Mouse (Mus musculus): ENCODE measurements around the gene Siglecg. TPM values are rescaled to one million over a fixed set of nuclear protein-coding genes. Genes with fewer than 3 reads are reported as not detected.
A peak's percentile ranks its signal among the peaks of the same experiment; 100 is the strongest.

The Siglecg gene
- polyA plus RNA-seq, 1 experiment from 2014 or later, result 0.76 TPM

GRCm38 (mm10) chr7:43443126-43443916 is 35.3 kb downstream of the Siglecg start:
- Histone ChIP-seq H3K27ac (replicated peaks) (peak overlapping the region; percentile 91), H3K4me1 (replicated peaks) (peaks cover 55% of the 10 kb centered on the region)
- WGBS (ENCODE audit: insufficient replicate concordance), result under 1% methylated on average over 36 of the region's 36 CpGs

GRCm38 (mm10) chr7:43443917-43444293 is 35.9 kb downstream of the Siglecg start, which contains the start of the genes Etfb and Gm45233:
TSS of gene Etfb (plus strand) at chr7:43444083.
TSS of gene Gm45233 (plus strand) at chr7:43444128.
- H3K27me3 ChIP-seq, result no peaks in the 10 kb centered on the region

More at GRCm38 (mm10) chr7:43443126-43443916, 35.3 kb downstream of the Siglecg start:
- no peaks in the 10 kb centered on the region for H3K36me3 ChIP-seq (replicated peaks)
- peak; percentile 85 for ATAC-seq (ENCODE audit: insufficient read depth)
- peak overlapping the region; percentile 61 for H3K9ac ChIP-seq
- peak overlapping the region; percentile 75 for H3K4me3 ChIP-seq (replicated peaks)
- no peaks in the 10 kb centered on the region for H3K9me3 ChIP-seq (replicated peaks)
- peak overlapping the region; percentile 99 for H3K4me2 ChIP-seq
- H3K27me3 ChIP-seq, result no peaks in the 10 kb centered on the region

GRCm38 (mm10) chr7:43447801-43448200 is 39.8 kb downstream of the Siglecg start:
- Histone ChIP-seq H3K9me3 (replicated peaks) (no peaks in the 10 kb centered on the region), H3K4me2 (no peak overlapping the region), H3K4me3 (replicated peaks) (no peak overlapping the region), H3K9ac (no peak overlapping the region), H3K27ac (replicated peaks) (no peak overlapping the region), H3K4me1 (replicated peaks) (peaks cover 38% of the 10 kb centered on the region), H3K27me3 (no peaks in the 10 kb centered on the region), H3K36me3 (replicated peaks) (peaks cover 13% of the 10 kb centered on the region)
- WGBS (ENCODE audit: insufficient replicate concordance), result 57% methylated on average over 4 of the region's 4 CpGs
- ATAC-seq (ENCODE audit: insufficient read depth), result no peak

More at GRCm38 (mm10) chr7:43443917-43444293, 35.9 kb downstream of the Siglecg start, which contains the start of the genes Etfb and Gm45233:
- H3K36me3 ChIP-seq (replicated peaks), result no peaks in the 10 kb centered on the region
- peak within 1 kb of the TSS; percentile 75 for H3K4me3 ChIP-seq (replicated peaks)
- H3K4me1 ChIP-seq (replicated peaks), result peaks cover 55% of the 10 kb centered on the region
- peak within 1 kb of the TSS; percentile 91 for H3K27ac ChIP-seq (replicated peaks)
- H3K4me2 ChIP-seq, result peak within 1 kb of the TSS; percentile 99
- peak; percentile 93 for ATAC-seq (ENCODE audit: insufficient read depth)
- WGBS (ENCODE audit: insufficient replicate concordance), result under 1% methylated on average over 27 of the region's 27 CpGs
- peak within 1 kb of the TSS; percentile 61 for H3K9ac ChIP-seq
- H3K9me3 ChIP-seq (replicated peaks), result no peaks in the 10 kb centered on the region

GRCm38 (mm10) chr7:43448246-43448645 is 40.2 kb downstream of the Siglecg start:
- Histone ChIP-seq H3K9me3 (replicated peaks) (no peaks in the 10 kb centered on the region), H3K4me2 (no peak overlapping the region), H3K4me3 (replicated peaks) (no peak overlapping the region), H3K27me3 (no peaks in the 10 kb centered on the region), H3K9ac (no peak overlapping the region), H3K27ac (replicated peaks) (no peak overlapping the region), H3K36me3 (replicated peaks) (peaks cover 17% of the 10 kb centered on the region), H3K4me1 (replicated peaks) (peaks cover 34% of the 10 kb centered on the region)
- 61% methylated on average over 3 of the region's 3 CpGs for WGBS (ENCODE audit: insufficient replicate concordance)
- ATAC-seq (ENCODE audit: insufficient read depth), result no peak

- Histone ChIP-seq H3K27me3 (no peaks in the 10 kb centered on the region), H3K27ac (replicated peaks) (no peak overlapping the region), H3K9ac (no peak overlapping the region), H3K4me3 (replicated peaks) (no peak overlapping the region), H3K36me3 (replicated peaks) (peaks cover 33% of the 10 kb centered on the region), H3K4me2 (no peak overlapping the region), H3K4me1 (replicated peaks) (peaks cover 30% of the 10 kb centered on the region), H3K9me3 (replicated peaks) (no peaks in the 10 kb centered on the region)
- ATAC-seq (ENCODE audit: insufficient read depth), result no peak
- 84% methylated on average over 2 of the region's 2 CpGs for WGBS (ENCODE audit: insufficient replicate concordance)
Measured at GRCm38 (mm10) chr7:43449811-43450210, 41.8 kb downstream of the Siglecg start.

GRCm38 (mm10) chr7:43451726-43452125 is 43.7 kb downstream of the Siglecg start:
- ATAC-seq (ENCODE audit: insufficient read depth), result no peak
- 88% methylated on average over 11 of the region's 11 CpGs for WGBS (ENCODE audit: insufficient replicate concordance)
- no peaks in the 10 kb centered on the region for H3K9me3 ChIP-seq (replicated peaks)
- peaks cover 14% of the 10 kb centered on the region for H3K4me1 ChIP-seq (replicated peaks)
- no peak overlapping the region for H3K9ac ChIP-seq
- no peaks in the 10 kb centered on the region for H3K27me3 ChIP-seq
- peaks cover 46% of the 10 kb centered on the region for H3K36me3 ChIP-seq (replicated peaks)
- H3K27ac ChIP-seq (replicated peaks), result no peak overlapping the region
- no peak overlapping the region for H3K4me2 ChIP-seq
- no peak overlapping the region for H3K4me3 ChIP-seq (replicated peaks)

GRCm38 (mm10) chr7:43452609-43453008 is 44.6 kb downstream of the Siglecg start:
- H3K27ac ChIP-seq (replicated peaks), result no peak overlapping the region
- H3K36me3 ChIP-seq (replicated peaks), result peaks cover 53% of the 10 kb centered on the region
- 27% methylated on average over 4 of the region's 4 CpGs for WGBS (ENCODE audit: insufficient replicate concordance)
- no peaks in the 10 kb centered on the region for H3K9me3 ChIP-seq (replicated peaks)
- no peak overlapping the region for H3K4me2 ChIP-seq
- no peak for ATAC-seq (ENCODE audit: insufficient read depth)
- no peak overlapping the region for H3K4me3 ChIP-seq (replicated peaks)
- H3K27me3 ChIP-seq, result no peaks in the 10 kb centered on the region
- H3K9ac ChIP-seq, result no peak overlapping the region
- peaks cover 6% of the 10 kb centered on the region for H3K4me1 ChIP-seq (replicated peaks)

- H3K4me3 ChIP-seq (replicated peaks), result no peak overlapping the region
- H3K36me3 ChIP-seq (replicated peaks), result peaks cover 57% of the 10 kb centered on the region
- no peak overlapping the region for H3K9ac ChIP-seq
- no peaks in the 10 kb centered on the region for H3K9me3 ChIP-seq (replicated peaks)
- no peak for ATAC-seq (ENCODE audit: insufficient read depth)
- H3K27ac ChIP-seq (replicated peaks), result no peak overlapping the region
- no peaks in the 10 kb centered on the region for H3K27me3 ChIP-seq
- peaks cover 4% of the 10 kb centered on the region for H3K4me1 ChIP-seq (replicated peaks)
- no peak overlapping the region for H3K4me2 ChIP-seq
- WGBS (ENCODE audit: insufficient replicate concordance), result 72% methylated on average over 14 of the region's 14 CpGs
Measured at GRCm38 (mm10) chr7:43453599-43454355, 45.8 kb downstream of the Siglecg start.

GRCm38 (mm10) chr7:43454371-43454770 is 46.4 kb downstream of the Siglecg start:
- Histone ChIP-seq H3K27ac (replicated peaks) (no peak overlapping the region), H3K4me1 (replicated peaks) (0 out of 2 replicates have a peak, but pooled peaks cover 4% of the 10 kb centered on the region), H3K27me3 (no peaks in the 10 kb centered on the region), H3K4me3 (replicated peaks) (no peak overlapping the region), H3K4me2 (no peak overlapping the region), H3K9ac (no peak overlapping the region), H3K36me3 (replicated peaks) (peaks cover 57% of the 10 kb centered on the region), H3K9me3 (replicated peaks) (no peaks in the 10 kb centered on the region)
- WGBS (ENCODE audit: insufficient replicate concordance), result 69% methylated on average over 6 of the region's 6 CpGs
- ATAC-seq (ENCODE audit: insufficient read depth), result no peak

- H3K36me3 ChIP-seq (replicated peaks), result peaks cover 2% of the 10 kb centered on the region; the same call in 1 of the 2 replicates
- no peak for ATAC-seq (ENCODE audit: insufficient read depth)
- no peak within 1 kb of the TSS for H3K4me3 ChIP-seq (replicated peaks)
- H3K9me3 ChIP-seq (replicated peaks), result no peaks in the 10 kb centered on the region
- WGBS (ENCODE audit: insufficient replicate concordance), result 41% methylated on average over 4 of the region's 4 CpGs
- peaks cover 24% of the 10 kb centered on the region for H3K4me1 ChIP-seq (replicated peaks)
- H3K27me3 ChIP-seq, result peaks cover 15% of the 10 kb centered on the region
- H3K4me2 ChIP-seq, result no peak within 1 kb of the TSS
- H3K9ac ChIP-seq, result no peak within 1 kb of the TSS
- no peak within 1 kb of the TSS for H3K27ac ChIP-seq (replicated peaks)
Measured at GRCm38 (mm10) chr7:43462851-43463250, 54.8 kb downstream of the Siglecg start, which contains the start of gene Vsig10l. TSS of gene Vsig10l (plus strand) at chr7:43463151.

- no peak overlapping the region for H3K9ac ChIP-seq
- 58% methylated on average over 7 of the region's 7 CpGs for WGBS (ENCODE audit: insufficient replicate concordance)
- no peak for ATAC-seq (ENCODE audit: insufficient read depth)
- H3K27ac ChIP-seq (replicated peaks), result no peak overlapping the region
- peaks cover 24% of the 10 kb centered on the region for H3K4me1 ChIP-seq (replicated peaks)
- no peak overlapping the region for H3K4me3 ChIP-seq (replicated peaks)
- H3K36me3 ChIP-seq (replicated peaks), result no peaks in the 10 kb centered on the region
- no peak overlapping the region for H3K4me2 ChIP-seq
- H3K9me3 ChIP-seq (replicated peaks), result no peaks in the 10 kb centered on the region
- H3K27me3 ChIP-seq, result peaks cover 15% of the 10 kb centered on the region
Measured at GRCm38 (mm10) chr7:43463976-43464375, 56.0 kb downstream of the Siglecg start.

All from liver, embryonic 15.5 days (tissue).